Mouse (Mus musculus) E14TG2a.4 (cell line): ENCODE data around the gene Kdelr1.

ENCODE experiments used
- H3K27me3 ChIP-seq: 2 replicates; pipeline ENCODE4 v1.6.1; 2014; ENCODE audit warnings: low read length, control low read depth; ENCODE audit not compliant: insufficient read depth
- H3K36me3 ChIP-seq: 2 replicates; pipeline ENCODE4 v1.6.1; 2014; ENCODE audit warnings: low read length, control low read depth; ENCODE audit not compliant: insufficient read depth
- H3K4me1 ChIP-seq: replicated peaks from 2 replicates; pipeline ENCODE4 v1.6.1; 2014; ENCODE audit warnings: low read depth, low read length, control low read depth
- H3K4me3 ChIP-seq: replicated peaks from 2 replicates; pipeline ENCODE4 v1.5.1; 2014; ENCODE audit warnings: mild to moderate bottlenecking, low read length
- H3K9me3 ChIP-seq: 2 replicates; pipeline ENCODE4 v1.6.1; 2014; ENCODE audit warnings: low read length, control low read depth
- CTCF ChIP-seq: conservative IDR thresholded peaks from 2 replicates; pipeline ENCODE4 v1.5.1; 2014; ENCODE audit warnings: low read length
- NANOG ChIP-seq: IDR thresholded peaks from 2 replicates; pipeline ENCODE4 v1.6.1; 2014; ENCODE audit warnings: borderline replicate concordance, low read length, mixed read lengths
- POU5F1 ChIP-seq: IDR thresholded peaks from 2 replicates; pipeline ENCODE4 v1.6.1; 2014; ENCODE audit warnings: low read length, borderline replicate concordance

Kdelr1 gene

DNA sequence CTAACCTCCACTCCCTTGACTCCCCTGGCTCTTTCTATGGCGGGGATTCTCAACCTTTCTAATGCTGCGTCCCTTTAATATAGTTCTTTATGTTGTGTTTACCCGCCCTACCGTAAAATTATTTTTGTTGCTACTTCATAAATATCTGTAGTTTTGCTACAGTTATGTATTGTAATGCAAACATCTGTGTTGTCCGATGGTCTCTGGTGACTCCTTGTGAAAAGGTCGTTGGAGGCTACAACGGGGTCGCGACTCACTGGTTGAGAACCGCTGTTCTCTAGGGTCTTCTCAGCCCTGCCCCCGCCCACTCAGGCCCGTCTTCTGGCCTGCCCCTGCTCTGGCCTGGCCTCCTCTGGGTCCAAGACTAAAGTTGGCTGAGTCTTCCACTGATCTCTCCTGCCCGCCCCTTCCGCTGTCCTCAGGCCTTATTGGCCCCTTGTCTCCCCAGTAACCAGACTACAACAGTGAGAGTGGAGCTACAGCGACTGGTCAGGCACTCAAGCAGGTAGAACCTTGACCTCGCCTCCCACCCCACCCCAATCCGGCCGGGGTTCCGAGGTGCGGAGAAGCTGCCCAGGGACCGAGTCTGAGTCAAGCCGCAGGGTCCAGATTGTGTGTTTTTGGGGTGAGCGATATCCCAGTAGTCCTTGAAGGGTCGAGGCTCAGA lies 51.3 kb downstream of the Kdelr1 start, which contains the start of gene Ccdc114:
Gene Ccdc114, plus strand, starts transcription at position 311 of the 667 bp plus-strand sequence.
- Histone ChIP-seq H3K4me1 (peaks cover 66% of the 10 kb centered on the region), H3K4me3 (peak within 1 kb of the TSS; percentile 80), H3K36me3 (no peaks in the 10 kb centered on the region), H3K9me3 (no peaks in the 10 kb centered on the region; the same call in 1 of the 2 replicates), H3K27me3 (peaks cover 7% of the 10 kb centered on the region; the same call in 1 of the 2 replicates)
- no peak for TF ChIP-seq CTCF
- no peak for TF ChIP-seq POU5F1
- TF ChIP-seq NANOG, result no peak

GRCm38 (mm10) chr7:45924429-45924816 lies 51.9 kb downstream of the Kdelr1 start:
- Histone ChIP-seq H3K9me3 (no peaks in the 10 kb centered on the region; the same call in 1 of the 2 replicates), H3K4me1 (peaks cover 66% of the 10 kb centered on the region)
- TF ChIP-seq POU5F1 (no peak), CTCF (peak; percentile 41), NANOG (no peak)

DNA sequence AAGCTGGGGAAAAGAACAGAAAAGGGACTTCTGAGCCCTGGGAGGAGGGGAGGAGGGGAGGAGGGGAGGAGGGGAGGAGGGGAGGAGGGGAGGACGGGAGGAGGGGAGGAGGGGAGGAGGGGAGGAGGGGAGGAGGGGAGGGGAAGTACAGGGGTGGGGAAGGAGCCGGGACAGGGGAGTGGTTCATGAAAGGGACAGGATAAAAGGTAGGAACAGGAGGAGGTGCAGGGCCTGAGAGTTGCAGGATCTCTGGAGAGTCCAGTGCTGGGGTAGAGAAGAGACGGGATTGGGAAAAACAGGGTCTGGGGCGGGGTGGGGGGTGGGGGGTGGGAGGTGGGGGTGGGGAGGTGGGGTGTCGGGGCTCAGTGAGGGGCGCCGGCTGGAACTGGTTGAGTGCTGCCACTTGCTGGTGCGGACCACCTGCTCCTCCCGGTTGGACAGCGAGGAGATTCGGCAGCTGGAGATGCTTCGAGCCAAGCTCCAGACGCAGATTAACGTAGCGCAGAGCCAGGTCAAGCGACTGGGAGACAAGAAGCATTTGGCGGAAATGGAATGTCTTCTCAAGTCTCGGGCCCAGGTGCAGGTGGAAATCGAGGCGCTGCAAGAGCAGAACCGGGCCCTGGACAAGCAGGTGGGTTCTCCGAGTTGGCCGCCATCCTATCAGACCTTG lies 56.2 kb downstream of the Kdelr1 start:
- Histone ChIP-seq H3K9me3 (no peaks in the 10 kb centered on the region; the same call in 1 of the 2 replicates), H3K4me3 (peak overlapping the region; percentile 75), H3K36me3 (peaks cover 7% of the 10 kb centered on the region; the same call in 1 of the 2 replicates), H3K27me3 (no peaks in the 10 kb centered on the region), H3K4me1 (peaks cover 33% of the 10 kb centered on the region)
- no peak for TF ChIP-seq POU5F1
- TF ChIP-seq NANOG, result no peak

More at GRCm38 (mm10) chr7:45924429-45924816, 51.9 kb downstream of the Kdelr1 start:
- H3K36me3 ChIP-seq, result no peaks in the 10 kb centered on the region
- peak overlapping the region; percentile 80 for H3K4me3 ChIP-seq
- H3K27me3 ChIP-seq, result peaks cover 7% of the 10 kb centered on the region; the same call in 1 of the 2 replicates

GRCm38 (mm10) chr7:45929688-45930087 lies 57.1 kb downstream of the Kdelr1 start:
- Histone ChIP-seq H3K9me3 (no peaks in the 10 kb centered on the region; the same call in 1 of the 2 replicates), H3K27me3 (no peaks in the 10 kb centered on the region), H3K4me3 (peak overlapping the region; percentile 75), H3K36me3 (peaks cover 7% of the 10 kb centered on the region; the same call in 1 of the 2 replicates), H3K4me1 (peaks cover 24% of the 10 kb centered on the region)
- TF ChIP-seq POU5F1, result no peak
- TF ChIP-seq NANOG, result no peak
- peak; percentile 33; the same call in 1 of the 2 replicates for TF ChIP-seq CTCF
